ENCODE assay signal across 8 mouse cellular contexts in genomic region chr7:143296001-143296379, GRCm38 (mm10).
A peak's percentile ranks its signal among the peaks of the same experiment; 100 is the strongest.
DNase-seq lines count a peak whose midpoint lies in the region; ATAC-seq lines count a peak whose summit lies in the region.

No protein-coding gene starts in this region.

- H3K9me3 ChIP-seq in hindbrain, embryonic 11.5 days (ENCODE audit: control insufficient read depth, low read length), result no peaks in the 10 kb centered on the region

- peak overlapping the region; percentile 28 for H3K4me2 ChIP-seq in hindbrain, embryonic 11.5 days (replicated peaks; ENCODE audit: low read depth, low read length)

- peak; percentile 60; the same call in 1 of the 2 replicates for ATAC-seq in hindbrain, embryonic 11.5 days (ENCODE audit: low FRiP score)
- ATAC-seq in megakaryocyte, adult 5-6 weeks (ENCODE audit: poor library complexity, severe bottlenecking), result peak; percentile 37

- no peaks in the 10 kb centered on the region for H3K27me3 ChIP-seq in hindbrain, embryonic 11.5 days (ENCODE audit: control insufficient read depth, insufficient read depth, low read length)

- peak overlapping the region; percentile 67 for H3K9ac ChIP-seq in hindbrain, embryonic 11.5 days (ENCODE audit: low read depth, low read length)

- H3K4me1 ChIP-seq in hindbrain, embryonic 11.5 days (replicated peaks; ENCODE audit: control insufficient read depth, insufficient read depth, low read length), result no peaks in the 10 kb centered on the region

- peak; percentile 8 for DNase-seq in cerebellum, adult 11 months
- DNase-seq in cerebellum, adult 9-10 months, result no peak
- peak; percentile 19 for DNase-seq in thymus, postnatal 25 days
- DNase-seq in thymus, postnatal 4 days, result no peak
- DNase-seq in hindbrain, embryonic 11.5 days (ENCODE audit: low spot score), result no peak
- peak; percentile 20 for DNase-seq in testis, postnatal 14 days (ENCODE audit: low spot score)
- DNase-seq in MN1 (ENCODE audit: low spot score), result no peak

- peak overlapping the region; percentile 57 for H3K4me3 ChIP-seq in hindbrain, embryonic 11.5 days (ENCODE audit: low read depth, low read length)

- no peaks in the 10 kb centered on the region for H3K36me3 ChIP-seq in hindbrain, embryonic 11.5 days (ENCODE audit: control insufficient read depth, insufficient read depth, low read length)

- WGBS in hindbrain, embryonic 11.5 days, result 46% methylated on average over 20 of the region's 20 CpGs

- peak overlapping the region; percentile 37 for H3K27ac ChIP-seq in hindbrain, embryonic 11.5 days (ENCODE audit: low read depth, low read length)

Comparison
In these comparisons a context has a peak if more than half of its experiments do, and no peak if none do; other contexts are left out.
1. DNase-seq: peak in cerebellum, adult 11 months (single experiment), thymus, postnatal 25 days (single experiment) and testis, postnatal 14 days (single experiment); none in cerebellum, adult 9-10 months (single experiment), thymus, postnatal 4 days (single experiment), hindbrain, embryonic 11.5 days (single experiment) and MN1 (single experiment).